Mouse (Mus musculus): ENCODE measurements at regions not wholly inside any gene's neighbourhood (a gene's known extent, or its start where the extent isn't known, plus 50 kb on each side); places are given as distances from the start of the nearest gene placed in this dataset.

DNA sequence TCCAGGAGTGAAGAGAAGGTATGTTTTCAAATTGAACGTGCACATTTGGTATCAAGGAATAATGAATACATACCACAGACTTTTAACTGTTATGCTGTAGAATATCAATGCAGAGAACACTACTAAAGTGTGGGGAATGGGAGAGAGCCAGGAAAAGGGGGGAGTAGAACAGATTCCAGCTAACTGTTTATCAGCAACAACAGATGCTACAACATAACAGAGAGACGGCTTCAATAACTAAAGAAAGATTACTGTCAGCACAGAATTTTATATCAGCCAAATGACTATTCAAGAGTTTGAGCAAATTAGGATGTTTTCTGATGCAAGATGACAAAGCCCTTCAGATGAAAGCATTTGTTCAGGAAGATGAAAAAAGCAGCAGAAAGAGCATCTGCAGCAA is 183.0 kb downstream of the Cox7c start:
- no peaks in the 10 kb centered on the region for H3K9me3 ChIP-seq
- no peaks in the 10 kb centered on the region for H3K4me1 ChIP-seq
- no peak overlapping the region for H3K27ac ChIP-seq (replicated peaks)
- no peak overlapping the region for H3K4me3 ChIP-seq
- H3K27me3 ChIP-seq (replicated peaks; ENCODE audit: low read depth, poor library complexity, severe bottlenecking): no peaks in the 10 kb centered on the region
- no peak for DNase-seq (ENCODE audit: low spot score)
- H3K36me3 ChIP-seq (replicated peaks): no peaks in the 10 kb centered on the region
- WGBS: 91% methylated on average over 2 of the region's 2 CpGs

GRCm38 (mm10) chr13:85848276-85848675 is 198.4 kb downstream of the Cox7c start:
- no peaks in the 10 kb centered on the region for H3K4me1 ChIP-seq

GRCm38 (mm10) chr13:85829894-85830293 is 216.8 kb downstream of the Cox7c start:
- Histone ChIP-seq H3K9me3 (no peaks in the 10 kb centered on the region), H3K27me3 (replicated peaks; ENCODE audit: low read depth, poor library complexity, severe bottlenecking) (no peaks in the 10 kb centered on the region), H3K27ac (replicated peaks) (no peak overlapping the region), H3K4me3 (no peak overlapping the region), H3K36me3 (replicated peaks) (no peaks in the 10 kb centered on the region), H3K4me1 (no peaks in the 10 kb centered on the region)
- 79% methylated on average over 1 of the region's 1 CpGs for WGBS
- no peak for DNase-seq (ENCODE audit: low spot score)

More at GRCm38 (mm10) chr13:85848276-85848675, 198.4 kb downstream of the Cox7c start:
- Histone ChIP-seq H3K27ac (replicated peaks) (no peak overlapping the region), H3K9me3 (no peaks in the 10 kb centered on the region), H3K27me3 (replicated peaks; ENCODE audit: low read depth, poor library complexity, severe bottlenecking) (no peaks in the 10 kb centered on the region), H3K4me3 (no peak overlapping the region), H3K36me3 (replicated peaks) (no peaks in the 10 kb centered on the region)
- DNase-seq (ENCODE audit: low spot score): no peak

All from embryonic facial prominence, embryonic 10.5 days (tissue).